Mouse (Mus musculus) 416B (cell line): ENCODE data around the gene Gpr25.

Experiments used
- DNase-seq: peaks from one replicate; pipeline ENCODE4 v3.0.0; 2011; ENCODE audit warnings: low read depth

Gpr25 gene

DNA sequence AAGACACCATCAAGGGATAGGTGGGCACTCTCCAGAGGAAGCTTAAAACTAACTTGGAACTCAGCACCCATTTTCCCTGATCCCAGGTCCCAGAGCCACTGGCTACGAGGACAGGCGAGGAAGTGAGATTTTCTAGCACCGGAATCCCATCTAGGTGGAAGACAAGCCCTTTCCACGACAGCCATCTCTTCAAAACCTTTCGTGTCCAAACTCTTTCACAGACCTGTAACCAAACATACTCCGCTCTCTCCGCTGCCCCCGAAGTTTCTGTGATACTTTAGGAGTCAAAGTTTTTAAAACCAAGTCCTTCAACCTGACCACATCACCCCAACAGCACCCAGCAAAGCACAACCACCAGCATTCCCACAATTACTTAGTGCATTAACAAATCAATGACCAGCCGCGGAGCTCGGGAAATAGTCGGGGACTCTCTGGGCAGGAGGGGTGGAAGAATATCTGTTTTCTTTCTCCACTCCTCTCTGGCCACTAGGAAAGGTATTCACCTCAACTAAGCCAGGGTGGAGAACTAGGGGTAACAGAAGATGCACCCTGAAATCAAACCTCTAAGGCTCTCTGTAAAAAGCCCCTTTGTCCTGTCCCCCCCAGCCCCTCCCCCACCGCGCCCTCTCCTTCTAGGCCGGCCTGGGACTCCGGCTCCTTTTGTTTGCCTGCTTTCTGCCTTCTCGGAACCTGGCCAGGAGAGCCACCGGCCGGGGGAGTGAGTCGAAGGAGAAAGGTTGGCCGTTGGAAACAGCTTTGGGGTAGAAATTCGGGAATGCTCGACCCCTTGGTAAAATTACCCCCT lies 27.5 kb downstream of the Gpr25 start:
- DNase-seq = no peak

DNA sequence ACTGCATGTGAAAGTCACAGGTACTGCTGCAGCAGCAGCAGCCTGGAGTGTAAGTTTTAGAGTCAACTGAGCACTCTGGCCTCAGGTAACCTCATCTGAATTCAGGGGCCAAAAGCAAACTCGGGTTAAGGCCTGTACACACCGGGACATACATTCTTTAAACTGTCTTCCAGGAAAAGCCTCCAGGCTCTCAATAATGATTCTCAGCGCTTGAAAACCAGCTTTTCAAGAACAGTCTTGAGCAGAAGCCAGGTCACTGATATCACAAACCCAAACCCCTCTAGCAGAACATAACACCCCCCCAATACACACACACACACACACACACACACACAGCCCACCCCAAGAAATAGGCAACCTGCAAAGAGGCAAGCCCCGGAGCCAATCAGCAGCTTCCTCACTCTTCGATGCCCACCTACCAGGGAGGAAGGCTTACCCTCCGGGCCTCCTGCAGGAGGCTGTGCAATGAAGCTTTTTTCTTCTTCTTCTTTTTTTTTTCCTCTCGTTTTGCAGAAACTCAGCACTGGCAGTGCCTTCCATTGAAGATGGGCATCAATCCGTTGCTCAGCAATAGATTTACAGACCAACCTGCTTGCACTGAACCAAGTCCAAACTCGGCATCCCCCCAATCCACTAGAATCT lies 28.3 kb downstream of the Gpr25 start:
- no peak for DNase-seq

DNA sequence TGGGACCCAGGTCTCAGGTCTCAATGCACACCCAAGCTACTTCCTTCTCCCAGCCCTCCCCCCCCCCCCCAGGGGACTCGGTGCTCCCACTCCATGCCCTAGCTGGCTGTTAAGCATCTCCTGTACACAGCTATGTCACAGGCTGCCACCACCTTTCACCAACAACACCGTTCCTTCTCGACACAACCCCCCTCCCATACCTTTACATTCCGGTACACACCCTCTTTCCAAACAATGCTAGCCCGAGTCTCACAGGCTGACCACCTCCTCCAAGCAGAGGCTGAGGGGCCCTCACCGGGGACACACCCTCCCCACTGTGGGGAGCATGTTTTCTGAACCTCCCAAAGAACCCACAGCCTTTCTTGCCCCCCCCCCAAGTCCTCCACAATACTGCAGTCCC lies 29.1 kb downstream of the Gpr25 start:
- no peak for DNase-seq

DNA sequence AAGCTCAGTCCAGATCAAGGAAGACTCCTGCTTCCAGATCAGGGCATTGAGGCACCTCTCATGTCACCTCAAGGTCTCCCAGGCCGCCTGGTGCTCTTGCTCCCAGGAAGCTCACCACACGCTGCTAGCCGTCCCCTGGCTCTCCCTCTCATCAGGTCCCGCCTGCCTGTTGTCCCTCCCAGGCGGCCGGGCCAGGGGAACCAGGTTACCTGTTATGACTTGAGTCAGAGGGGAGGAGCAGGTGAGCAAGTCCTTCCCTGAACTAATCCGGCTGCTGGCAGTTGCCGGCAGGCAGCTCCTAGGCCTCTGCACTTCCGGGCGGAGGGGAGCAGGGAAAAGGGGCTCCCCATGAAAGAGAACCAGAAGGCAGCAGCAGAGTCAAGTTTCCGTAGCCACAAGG lies 30.5 kb downstream of the Gpr25 start:
- DNase-seq = no peak

DNA sequence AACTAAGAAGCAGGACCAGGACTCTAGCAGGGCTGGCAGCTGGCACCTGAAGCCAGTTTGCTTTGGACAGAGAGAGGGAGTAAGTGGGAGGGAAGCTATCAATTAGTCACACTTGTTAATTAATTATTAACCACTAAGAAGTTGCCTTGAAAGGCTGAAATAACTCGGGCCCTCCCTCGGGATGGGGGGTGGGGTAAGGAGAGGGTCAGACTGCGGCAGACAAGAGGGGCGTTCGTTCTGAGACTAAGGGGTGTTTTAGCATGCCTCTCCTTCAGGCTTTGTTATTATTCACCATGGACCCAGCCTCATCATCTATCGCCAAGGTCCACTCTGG lies 31.7 kb downstream of the Gpr25 start:
- DNase-seq = no peak

DNA sequence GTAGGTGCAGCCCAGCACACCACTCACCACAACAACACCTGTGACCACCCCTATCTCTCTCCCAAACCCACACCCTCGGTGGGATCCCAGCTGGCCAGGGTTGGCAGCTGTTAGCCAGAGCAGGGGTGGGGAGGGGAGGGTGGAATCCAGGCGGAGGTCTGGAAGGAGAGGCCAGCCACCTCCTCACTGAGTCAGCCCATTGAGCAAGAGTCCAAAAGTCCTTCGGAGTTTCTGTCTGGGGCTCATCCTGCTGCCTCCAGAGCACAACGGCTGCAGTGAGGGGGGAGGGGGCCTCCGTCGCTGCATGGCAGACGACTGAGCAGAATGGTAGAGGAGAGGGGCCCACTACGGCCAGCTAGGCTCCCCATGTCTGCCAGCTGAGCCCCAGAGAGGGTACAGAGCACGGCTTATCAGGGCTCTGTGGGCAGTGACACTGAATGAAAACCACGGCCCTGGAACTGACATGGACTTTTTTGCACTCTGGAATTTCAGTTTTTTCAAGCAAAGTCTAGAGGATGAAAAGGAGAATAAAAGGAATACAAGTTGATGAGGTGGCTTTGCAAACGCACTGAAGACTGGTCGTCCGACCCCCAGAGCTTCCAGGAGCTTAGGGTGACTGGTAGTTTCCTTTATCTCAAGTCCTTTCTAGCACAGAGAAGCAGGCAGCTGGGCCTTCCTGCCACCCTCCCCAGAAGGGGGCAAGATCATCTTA lies 32.2 kb downstream of the Gpr25 start:
- peak; percentile 18 for DNase-seq

DNA sequence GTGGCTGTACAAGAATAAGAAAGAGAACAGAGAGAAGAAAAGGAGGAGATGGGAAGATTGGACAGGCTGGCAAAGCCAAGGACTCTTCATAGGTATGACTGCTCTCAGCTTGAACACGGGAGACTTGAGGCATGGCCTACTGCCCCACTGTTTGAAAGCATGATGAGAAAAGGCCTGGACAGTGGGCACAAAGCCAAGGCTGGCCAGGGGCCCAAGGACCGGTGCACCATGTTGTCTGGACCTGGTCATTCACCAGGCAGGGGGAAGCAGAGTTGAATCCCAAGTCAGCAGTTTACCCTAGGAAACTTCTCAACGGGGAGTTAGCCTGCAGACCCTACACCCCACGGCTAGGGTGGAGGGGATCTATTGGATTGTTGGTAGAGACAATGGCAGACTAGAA lies 32.8 kb downstream of the Gpr25 start:
- no peak for DNase-seq

DNA sequence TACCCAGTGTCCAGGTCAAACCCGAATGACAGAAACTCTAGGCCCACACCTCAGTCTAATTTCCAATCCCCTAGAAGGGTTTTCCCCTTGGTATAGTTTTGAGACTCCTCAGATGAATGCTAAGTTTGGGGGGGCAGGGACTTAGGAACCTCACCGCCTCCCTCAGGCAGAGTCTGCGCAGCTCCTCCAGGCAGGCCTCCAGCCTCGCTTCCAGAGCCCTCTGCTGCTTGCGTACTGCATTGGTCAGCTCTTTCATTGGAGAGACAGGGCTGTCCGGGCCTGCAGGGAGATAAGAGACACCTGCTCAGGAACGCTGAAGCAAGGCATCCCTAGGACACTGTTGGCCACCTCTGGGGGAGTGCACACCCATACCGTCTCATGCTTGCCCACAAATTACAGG lies 34.0 kb downstream of the Gpr25 start:
- no peak for DNase-seq

DNA sequence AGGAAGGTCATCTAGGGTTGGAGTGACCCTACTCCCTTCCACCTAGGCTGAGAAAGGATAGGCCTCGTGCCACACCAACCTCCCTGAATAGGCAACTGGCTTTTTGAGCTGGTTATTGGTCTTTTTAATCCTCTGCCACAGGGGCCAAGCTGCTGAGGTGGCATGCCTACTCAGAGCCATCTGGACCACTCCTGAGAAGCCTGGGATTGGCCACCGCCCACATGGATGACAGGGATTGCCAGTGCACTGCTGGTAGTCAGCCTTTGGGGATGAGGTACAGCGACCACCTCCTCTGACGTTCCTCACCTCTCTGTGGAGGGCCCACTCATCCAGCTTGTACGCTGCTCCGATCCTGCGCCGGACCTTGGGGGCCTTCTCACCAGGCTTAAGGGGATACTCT lies 34.8 kb downstream of the Gpr25 start:
- no peak for DNase-seq

DNA sequence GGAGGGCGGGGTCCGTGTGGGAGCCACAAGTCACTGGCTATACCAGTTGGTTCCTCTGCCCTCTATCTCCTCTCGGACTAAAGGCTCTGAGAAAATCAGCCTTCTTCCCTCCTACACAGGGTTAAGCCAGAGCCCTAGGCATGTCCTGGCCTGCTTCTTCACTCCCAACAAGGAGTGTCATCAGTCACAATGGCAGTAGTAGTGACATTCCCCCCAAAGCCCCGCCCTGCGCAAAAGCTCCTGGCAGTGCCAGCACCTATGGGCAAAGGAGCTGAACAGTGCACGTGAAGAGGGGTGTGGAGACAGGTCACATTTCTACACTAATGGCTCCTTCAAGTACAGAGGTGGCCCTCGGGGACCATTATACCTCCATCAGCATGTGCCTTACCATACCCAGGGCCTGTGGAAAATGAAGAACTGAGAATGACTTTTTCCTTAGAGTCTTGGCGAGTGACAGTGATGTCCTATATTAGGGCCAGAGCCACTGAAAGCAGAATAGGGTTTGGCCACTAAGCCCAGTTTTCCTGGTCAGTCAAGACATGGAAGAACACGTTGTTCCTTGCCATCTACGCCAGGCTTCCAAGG lies 36.8 kb downstream of the Gpr25 start:
- no peak for DNase-seq

DNA sequence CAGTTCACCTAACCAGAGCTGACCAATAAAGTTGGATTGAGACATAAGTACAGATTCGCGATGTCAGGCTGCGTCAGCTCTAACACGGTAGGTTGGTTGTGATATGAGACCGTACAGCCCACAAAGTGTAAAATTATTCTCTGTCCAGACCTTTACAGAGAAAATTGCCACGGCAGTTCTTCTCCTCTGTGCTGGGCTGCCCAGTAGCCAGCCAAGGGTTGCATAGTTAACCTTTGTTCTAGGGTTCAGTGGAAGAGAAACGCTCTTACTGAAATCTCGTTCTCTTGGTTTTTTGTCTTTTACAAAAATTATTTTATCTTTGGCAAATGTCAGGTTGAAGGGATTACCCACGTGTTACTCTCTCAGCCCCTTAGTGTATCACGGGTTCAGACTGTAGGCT lies 38.3 kb downstream of the Gpr25 start:
- no peak for DNase-seq

DNA sequence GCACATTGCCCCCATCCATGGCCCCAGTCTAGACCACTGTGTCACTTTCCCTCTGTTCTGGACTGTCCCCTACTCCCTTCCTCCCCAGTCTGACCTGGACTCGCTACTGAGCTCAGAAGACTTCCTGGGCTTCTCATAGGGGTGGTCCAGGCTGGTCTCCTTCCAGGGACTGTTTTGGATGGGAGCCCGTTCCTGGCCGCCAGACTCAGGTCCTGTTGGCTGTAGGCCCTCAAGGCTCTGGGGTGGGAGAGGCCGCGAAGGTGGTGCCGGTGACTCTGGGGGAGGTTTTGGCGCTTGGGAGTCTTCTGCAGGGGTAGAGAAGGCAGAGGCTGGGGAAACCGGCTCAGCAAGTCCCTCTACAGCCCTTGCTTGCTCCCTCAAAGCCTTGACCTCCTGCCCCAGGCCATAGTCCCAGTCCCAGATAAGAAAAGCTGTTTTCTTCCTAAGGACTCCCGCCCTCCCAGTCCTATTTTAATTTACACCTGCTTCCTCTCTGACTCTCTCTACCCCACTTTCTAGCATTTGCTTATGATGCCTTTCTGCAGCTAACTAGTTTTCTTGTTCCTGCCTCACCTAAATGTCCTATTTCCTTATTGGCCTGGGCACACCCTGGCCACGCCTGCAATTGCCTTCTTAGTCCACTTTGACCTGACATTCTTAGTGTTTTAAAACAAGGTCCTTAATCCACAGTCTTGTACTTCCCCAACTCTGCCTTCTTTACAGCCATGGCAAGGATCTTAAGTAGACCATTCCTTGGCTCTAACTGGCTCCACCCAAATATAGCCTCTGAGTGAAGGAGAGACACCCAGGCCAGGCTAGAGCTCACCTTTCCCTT lies 40.4 kb downstream of the Gpr25 start:
- no peak for DNase-seq

DNA sequence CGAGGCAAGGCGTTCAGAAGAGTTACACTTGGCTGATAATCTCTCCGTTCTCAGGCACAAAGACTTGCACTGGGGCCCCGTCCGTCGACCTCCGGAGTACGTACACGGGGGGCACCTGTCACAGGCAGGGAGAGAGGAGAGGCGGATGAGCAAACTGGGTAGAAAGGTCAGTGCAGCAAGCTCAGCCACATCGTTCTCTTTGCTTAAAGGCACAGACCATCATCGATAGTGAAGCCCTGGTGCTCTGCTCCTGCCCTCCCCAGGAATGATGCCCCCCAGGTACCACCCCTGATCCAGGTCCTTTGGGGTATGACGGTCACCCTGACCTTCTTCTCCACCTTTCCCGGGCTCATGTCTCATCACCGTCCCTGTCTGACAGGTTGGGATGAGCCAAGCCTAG lies 46.4 kb downstream of the Gpr25 start:
- DNase-seq = no peak

DNA sequence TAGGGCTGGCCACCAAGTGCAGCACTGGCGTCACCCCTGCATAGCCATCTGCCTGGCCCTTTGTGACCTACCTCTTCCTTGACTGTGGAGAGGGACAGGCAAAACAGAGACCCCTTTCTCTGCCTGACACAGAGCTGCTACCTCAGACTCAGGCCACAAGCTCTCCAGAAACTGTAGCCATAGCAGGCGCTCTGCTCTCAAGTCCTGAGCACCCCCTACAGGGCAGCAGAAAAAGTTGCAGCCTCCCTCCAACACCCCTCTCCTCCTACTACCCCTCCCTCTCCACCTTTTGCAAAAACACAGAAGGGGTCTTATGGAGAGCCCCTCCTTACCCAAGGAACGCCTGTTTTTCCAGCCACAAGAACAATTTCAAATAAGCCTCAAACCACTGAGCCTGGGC lies 47.9 kb downstream of the Gpr25 start, which contains the start of gene Mroh3:
Mroh3 (minus strand) TSS at position 26 of the 400 bp plus-strand sequence.
- DNase-seq = peak; percentile 52
